Mouse (Mus musculus): ENCODE measurements around the gene Ttc29. TPM values are rescaled to one million over a fixed set of nuclear protein-coding genes. Genes with fewer than 3 reads are reported as not detected.

Gene Ttc29
- polyA plus RNA-seq, 1 experiment from 2014 or later, result not detected

DNA sequence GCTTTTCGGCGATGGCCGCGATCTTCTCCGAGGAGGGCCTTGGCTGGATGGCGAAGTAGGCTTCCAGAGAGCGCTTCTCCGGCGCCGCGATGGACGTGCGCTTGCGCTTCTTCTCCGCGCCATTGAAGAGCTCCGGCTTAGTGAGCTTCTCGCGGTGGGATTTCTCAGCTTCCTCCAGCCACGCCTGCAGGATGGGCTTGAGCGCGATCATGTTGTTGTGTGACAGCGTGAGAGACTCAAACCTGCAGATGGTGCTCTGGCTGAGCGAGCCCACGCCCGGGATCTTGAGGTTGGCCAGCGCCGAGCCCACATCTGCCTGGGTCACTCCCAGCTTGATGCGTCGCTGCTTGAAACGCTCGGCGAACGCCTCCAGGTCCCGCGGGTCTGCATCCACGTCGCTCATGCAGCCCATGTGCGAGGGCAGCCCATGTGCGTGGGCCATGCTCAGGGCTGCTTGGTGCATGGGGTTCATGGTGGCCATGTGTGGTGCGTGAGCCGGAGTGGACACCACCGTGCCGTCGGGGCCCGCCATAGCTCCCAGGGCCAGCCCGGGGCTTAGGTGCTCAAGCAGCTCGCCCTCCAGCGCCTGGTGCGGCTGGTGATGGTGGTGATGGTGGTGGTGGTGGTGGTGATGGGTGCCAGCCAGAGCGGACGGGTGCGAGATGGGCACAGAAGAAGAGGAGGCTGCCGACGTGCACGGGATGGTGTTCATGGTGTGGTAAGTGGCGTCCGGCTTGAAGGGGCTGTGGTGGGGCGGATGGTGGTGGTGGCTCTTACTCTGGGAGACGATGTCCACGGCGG lies 221.9 kb downstream of the Ttc29 start:
- Histone ChIP-seq H3K27me3 (ENCODE audit: control insufficient read depth, insufficient read depth, low read depth, low read length) (peaks cover 65% of the 10 kb centered on the region), H3K4me2 (ENCODE audit: low read depth, low read length) (no peak overlapping the region)
- 3% methylated on average over 62 of the region's 62 CpGs for WGBS (ENCODE audit: insufficient replicate concordance)

GRCm38 (mm10) chr8:78435624-78435960 lies 222.5 kb downstream of the Ttc29 start:
- H3K4me1 ChIP-seq (ENCODE audit: control insufficient read depth, low read depth, low read length), result no peaks in the 10 kb centered on the region
- H3K4me3 ChIP-seq (ENCODE audit: low read depth, low read length), result no peak overlapping the region
- ATAC-seq (ENCODE audit: low read depth), result no peak
- H3K27ac ChIP-seq (ENCODE audit: low read length), result no peak overlapping the region
- H3K9me3 ChIP-seq (replicated peaks; ENCODE audit: control insufficient read depth, low read length), result no peaks in the 10 kb centered on the region
- no peak overlapping the region for H3K4me2 ChIP-seq (ENCODE audit: low read depth, low read length)
- H3K9ac ChIP-seq (ENCODE audit: low read depth, low read length), result no peak overlapping the region
- no peaks in the 10 kb centered on the region for H3K36me3 ChIP-seq (ENCODE audit: control insufficient read depth, insufficient read depth)
- peaks cover 65% of the 10 kb centered on the region for H3K27me3 ChIP-seq (ENCODE audit: control insufficient read depth, insufficient read depth, low read depth, low read length)
- 2% methylated on average over 18 of the region's 18 CpGs for WGBS (ENCODE audit: insufficient replicate concordance)

More for the DNA sequence above, 221.9 kb downstream of the Ttc29 start:
- no peak overlapping the region for H3K9ac ChIP-seq (ENCODE audit: low read depth, low read length)
- H3K36me3 ChIP-seq (ENCODE audit: control insufficient read depth, insufficient read depth), result no peaks in the 10 kb centered on the region
- no peak for ATAC-seq (ENCODE audit: low read depth)
- H3K9me3 ChIP-seq (replicated peaks; ENCODE audit: control insufficient read depth, low read length), result no peaks in the 10 kb centered on the region
- H3K27ac ChIP-seq (ENCODE audit: low read length), result no peak overlapping the region
- no peak overlapping the region for H3K4me3 ChIP-seq (ENCODE audit: low read depth, low read length)
- H3K4me1 ChIP-seq (ENCODE audit: control insufficient read depth, low read depth, low read length), result no peaks in the 10 kb centered on the region

- ATAC-seq (ENCODE audit: low read depth), result no peak
- Histone ChIP-seq H3K27me3 (ENCODE audit: control insufficient read depth, insufficient read depth, low read depth, low read length) (peaks cover 65% of the 10 kb centered on the region), H3K9me3 (replicated peaks; ENCODE audit: control insufficient read depth, low read length) (no peaks in the 10 kb centered on the region), H3K9ac (ENCODE audit: low read depth, low read length) (no peak within 1 kb of the TSS), H3K36me3 (ENCODE audit: control insufficient read depth, insufficient read depth) (no peaks in the 10 kb centered on the region), H3K4me3 (ENCODE audit: low read depth, low read length) (no peak within 1 kb of the TSS), H3K4me1 (ENCODE audit: control insufficient read depth, low read depth, low read length) (no peaks in the 10 kb centered on the region), H3K4me2 (ENCODE audit: low read depth, low read length) (no peak within 1 kb of the TSS), H3K27ac (ENCODE audit: low read length) (no peak within 1 kb of the TSS)
- WGBS (ENCODE audit: insufficient replicate concordance), result under 1% methylated on average over 53 of the region's 54 CpGs
Measured at GRCm38 (mm10) chr8:78436071-78436651, 223.1 kb downstream of the Ttc29 start, which contains the start of gene Pou4f2. Gene Pou4f2 (minus strand): TSS chr8:78436645.

- H3K4me2 ChIP-seq (ENCODE audit: low read depth, low read length), result no peak overlapping the region
- no peak overlapping the region for H3K27ac ChIP-seq (ENCODE audit: low read length)
- no peaks in the 10 kb centered on the region for H3K4me1 ChIP-seq (ENCODE audit: control insufficient read depth, low read depth, low read length)
- ATAC-seq (ENCODE audit: low read depth), result no peak
- no peak overlapping the region for H3K4me3 ChIP-seq (ENCODE audit: low read depth, low read length)
- H3K9ac ChIP-seq (ENCODE audit: low read depth, low read length), result no peak overlapping the region
- no peaks in the 10 kb centered on the region for H3K36me3 ChIP-seq (ENCODE audit: control insufficient read depth, insufficient read depth)
- H3K27me3 ChIP-seq (ENCODE audit: control insufficient read depth, insufficient read depth, low read depth, low read length), result peaks cover 62% of the 10 kb centered on the region
- H3K9me3 ChIP-seq (replicated peaks; ENCODE audit: control insufficient read depth, low read length), result no peaks in the 10 kb centered on the region
- under 1% methylated on average over 22 of the region's 25 CpGs for WGBS (ENCODE audit: insufficient replicate concordance)
Measured at GRCm38 (mm10) chr8:78436661-78437060, 223.6 kb downstream of the Ttc29 start.

- Histone ChIP-seq H3K4me3 (ENCODE audit: low read depth, low read length) (no peak overlapping the region), H3K36me3 (ENCODE audit: control insufficient read depth, insufficient read depth) (no peaks in the 10 kb centered on the region), H3K27me3 (ENCODE audit: control insufficient read depth, insufficient read depth, low read depth, low read length) (peaks cover 56% of the 10 kb centered on the region), H3K27ac (ENCODE audit: low read length) (no peak overlapping the region), H3K4me2 (ENCODE audit: low read depth, low read length) (no peak overlapping the region), H3K9ac (ENCODE audit: low read depth, low read length) (no peak overlapping the region), H3K9me3 (replicated peaks; ENCODE audit: control insufficient read depth, low read length) (no peaks in the 10 kb centered on the region), H3K4me1 (ENCODE audit: control insufficient read depth, low read depth, low read length) (no peaks in the 10 kb centered on the region)
- ATAC-seq (ENCODE audit: low read depth), result no peak
- 5% methylated on average over 32 of the region's 32 CpGs for WGBS (ENCODE audit: insufficient replicate concordance)
Measured at GRCm38 (mm10) chr8:78437140-78438045, 224.3 kb downstream of the Ttc29 start.

- no peak overlapping the region for H3K4me2 ChIP-seq (ENCODE audit: low read depth, low read length)
- no peak overlapping the region for H3K9ac ChIP-seq (ENCODE audit: low read depth, low read length)
- H3K27ac ChIP-seq (ENCODE audit: low read length), result no peak overlapping the region
- WGBS (ENCODE audit: insufficient replicate concordance), result 3% methylated on average over 18 of the region's 18 CpGs
- H3K36me3 ChIP-seq (ENCODE audit: control insufficient read depth, insufficient read depth), result no peaks in the 10 kb centered on the region
- no peaks in the 10 kb centered on the region for H3K4me1 ChIP-seq (ENCODE audit: control insufficient read depth, low read depth, low read length)
- H3K9me3 ChIP-seq (replicated peaks; ENCODE audit: control insufficient read depth, low read length), result no peaks in the 10 kb centered on the region
- ATAC-seq (ENCODE audit: low read depth), result no peak
- no peak overlapping the region for H3K4me3 ChIP-seq (ENCODE audit: low read depth, low read length)
- H3K27me3 ChIP-seq (ENCODE audit: control insufficient read depth, insufficient read depth, low read depth, low read length), result peaks cover 53% of the 10 kb centered on the region
Measured at GRCm38 (mm10) chr8:78438121-78438520, 225.0 kb downstream of the Ttc29 start.

DNA sequence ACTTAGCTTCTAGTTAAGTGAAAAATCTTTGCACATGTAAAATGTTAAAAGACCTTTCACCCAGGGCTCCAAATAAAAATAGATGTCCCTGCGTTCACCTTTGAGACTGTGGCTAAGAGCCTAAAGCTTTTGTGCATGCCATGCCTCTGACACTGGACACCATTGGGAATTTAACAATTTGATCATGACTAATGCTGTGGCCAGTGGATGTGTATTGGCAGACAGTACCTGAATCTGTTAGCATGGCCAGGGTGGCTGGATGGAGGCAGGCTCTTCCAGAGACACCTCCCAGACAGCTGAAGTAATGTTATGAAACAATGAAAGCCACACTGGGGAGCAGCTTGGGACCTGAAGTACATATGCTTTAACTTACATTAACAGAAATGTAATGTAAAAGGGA lies 229.7 kb downstream of the Ttc29 start:
- WGBS (ENCODE audit: insufficient replicate concordance), result 60% methylated on average over 1 of the region's 1 CpGs
- ATAC-seq (ENCODE audit: low read depth), result no peak
- Histone ChIP-seq H3K9me3 (replicated peaks; ENCODE audit: control insufficient read depth, low read length) (no peaks in the 10 kb centered on the region), H3K9ac (ENCODE audit: low read depth, low read length) (no peak overlapping the region), H3K36me3 (ENCODE audit: control insufficient read depth, insufficient read depth) (no peaks in the 10 kb centered on the region), H3K27ac (ENCODE audit: low read length) (no peak overlapping the region), H3K4me1 (ENCODE audit: control insufficient read depth, low read depth, low read length) (no peaks in the 10 kb centered on the region), H3K27me3 (ENCODE audit: control insufficient read depth, insufficient read depth, low read depth, low read length) (peaks cover 11% of the 10 kb centered on the region), H3K4me3 (ENCODE audit: low read depth, low read length) (no peak overlapping the region), H3K4me2 (ENCODE audit: low read depth, low read length) (no peak overlapping the region)
